Mouse (Mus musculus): ENCODE results near the gene Klf2. TPM values are rescaled to one million over a fixed set of nuclear protein-coding genes. Genes with fewer than 3 reads are reported as not detected.

Gene Klf2
- polyA plus RNA-seq, 1 experiment from 2014 or later: 2.6 TPM

Other genes starting within 250 kb of the Klf2 start
- gene Olfr373, start 235.9 kb upstream of the Klf2 start, polyA plus RNA-seq (2015; fragmentation: Nextera tagmentation; extraction: Ambion mirVana): not detected in 2 replicates
- 0.03 and 0.05 TPM in 2 replicates for gene Olfr374, start 212.0 kb upstream of the Klf2 start, polyA plus RNA-seq (2015; fragmentation: Nextera tagmentation; extraction: Ambion mirVana)
- gene Tpm4, start 184.1 kb upstream of the Klf2 start, polyA plus RNA-seq (2015; fragmentation: Nextera tagmentation; extraction: Ambion mirVana): 80.7 and 82.6 TPM in 2 replicates
- gene Rab8a, start 157.8 kb upstream of the Klf2 start, polyA plus RNA-seq (2015; fragmentation: Nextera tagmentation; extraction: Ambion mirVana): 66.4 and 69.7 TPM in 2 replicates
- 0.26 and 0.33 TPM in 2 replicates for gene Hsh2d, start 129.4 kb upstream of the Klf2 start, polyA plus RNA-seq (2015; fragmentation: Nextera tagmentation; extraction: Ambion mirVana)
- gene Cib3, start 106.2 kb upstream of the Klf2 start, polyA plus RNA-seq (2015; fragmentation: Nextera tagmentation; extraction: Ambion mirVana): not detected in 2 replicates
- not detected in 2 replicates for gene Gm11034, start 105.4 kb upstream of the Klf2 start, polyA plus RNA-seq (2015; fragmentation: Nextera tagmentation; extraction: Ambion mirVana)
- gene Fam32a, start 99.3 kb upstream of the Klf2 start, polyA plus RNA-seq (2015; fragmentation: Nextera tagmentation; extraction: Ambion mirVana): 32.2 and 33.9 TPM in 2 replicates
- gene Ap1m1, start 79.0 kb upstream of the Klf2 start, polyA plus RNA-seq (2015; fragmentation: Nextera tagmentation; extraction: Ambion mirVana): 57.0 and 61.7 TPM in 2 replicates
- 4.9 and 7.2 TPM in 2 replicates for gene Gm10282, start 13.8 kb upstream of the Klf2 start, polyA plus RNA-seq (2015; fragmentation: Nextera tagmentation; extraction: Ambion mirVana)
- 19.4 and 19.8 TPM in 2 replicates for gene Eps15l1, start 102.4 kb downstream of the Klf2 start, polyA plus RNA-seq (2015; fragmentation: Nextera tagmentation; extraction: Ambion mirVana)
- 0.35 and 0.58 TPM in 2 replicates for gene Calr3, start 124.8 kb downstream of the Klf2 start, polyA plus RNA-seq (2015; fragmentation: Nextera tagmentation; extraction: Ambion mirVana)
- 2.9 and 3.4 TPM in 2 replicates for gene 1700030K09Rik, start 124.8 kb downstream of the Klf2 start, polyA plus RNA-seq (2015; fragmentation: Nextera tagmentation; extraction: Ambion mirVana)
- 19.1 and 20.5 TPM in 2 replicates for gene Cherp, start 156.2 kb downstream of the Klf2 start, polyA plus RNA-seq (2015; fragmentation: Nextera tagmentation; extraction: Ambion mirVana)
- gene Slc35e1, start 173.6 kb downstream of the Klf2 start, polyA plus RNA-seq (2015; fragmentation: Nextera tagmentation; extraction: Ambion mirVana): 8.1 and 9.7 TPM in 2 replicates
- 7.2 and 7.7 TPM in 2 replicates for gene Med26, start 229.2 kb downstream of the Klf2 start, polyA plus RNA-seq (2015; fragmentation: Nextera tagmentation; extraction: Ambion mirVana)

Measured in liver, embryonic 15.5 days (tissue).